Mouse (Mus musculus): ENCODE results near the gene Nuak2. TPM values are rescaled to one million over a fixed set of nuclear protein-coding genes. Genes with fewer than 3 reads are reported as not detected.

The Nuak2 gene
- polyA plus RNA-seq, 1 experiment from 2014 or later = 22.8 TPM

DNA sequence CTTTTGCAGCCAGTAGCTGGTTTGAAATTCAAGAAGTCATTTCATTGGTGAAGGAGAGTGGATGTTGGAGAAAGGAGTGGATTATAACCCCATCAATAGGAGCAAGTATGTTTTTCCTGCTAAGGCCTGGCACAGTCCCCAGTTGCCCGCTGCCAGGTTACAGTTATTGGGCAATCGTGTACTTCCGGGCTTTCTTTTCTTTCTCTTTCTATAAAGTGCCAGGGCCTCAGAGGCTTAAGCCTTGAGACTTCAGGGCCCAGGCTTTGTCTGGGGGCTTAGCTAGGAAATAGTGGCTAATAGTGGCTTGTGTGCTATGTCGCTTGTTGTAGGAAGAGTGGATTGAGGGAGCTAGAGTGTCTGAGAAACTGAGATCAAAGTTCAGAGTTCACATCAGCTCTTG lies 1.5 kb downstream of the Nuak2 start:
- 22% methylated on average over 4 of the region's 4 CpGs for WGBS
- peak overlapping the region; percentile 70 for H3K4me3 ChIP-seq

GRCm38 (mm10) chr1:132317894-132318863 lies 2.3 kb downstream of the Nuak2 start:
- Histone ChIP-seq H3K4me1 (peaks cover 66% of the 10 kb centered on the region), H3K4me3 (peak overlapping the region; percentile 70), H3K9me3 (no peaks in the 10 kb centered on the region), H3K36me3 (no peaks in the 10 kb centered on the region; the same call in 1 of the 2 replicates), H3K4me2 (replicated peaks) (peak overlapping the region; percentile 89), H3K9ac (peak overlapping the region; percentile 80), H3K27me3 (replicated peaks) (no peaks in the 10 kb centered on the region), H3K27ac (peak overlapping the region; percentile 54; the same call in 1 of the 2 replicates)
- no peak for ATAC-seq (ENCODE audit: low FRiP score, low read depth)
- 35% methylated on average over 8 of the region's 8 CpGs for WGBS

More for the DNA sequence above, 1.5 kb downstream of the Nuak2 start:
- Histone ChIP-seq H3K4me2 (replicated peaks) (peak overlapping the region; percentile 89), H3K27me3 (replicated peaks) (no peaks in the 10 kb centered on the region), H3K36me3 (no peaks in the 10 kb centered on the region; the same call in 1 of the 2 replicates), H3K9ac (peak overlapping the region; percentile 80), H3K9me3 (no peaks in the 10 kb centered on the region), H3K4me1 (peaks cover 58% of the 10 kb centered on the region), H3K27ac (no peak overlapping the region)
- no peak for ATAC-seq (ENCODE audit: low FRiP score, low read depth)

GRCm38 (mm10) chr1:132319242-132319641 lies 3.3 kb downstream of the Nuak2 start:
- Histone ChIP-seq H3K4me3 (no peak overlapping the region), H3K36me3 (no peaks in the 10 kb centered on the region; the same call in 1 of the 2 replicates), H3K9me3 (no peaks in the 10 kb centered on the region), H3K4me1 (peaks cover 73% of the 10 kb centered on the region), H3K27ac (peak overlapping the region; percentile 54; the same call in 1 of the 2 replicates), H3K9ac (no peak overlapping the region), H3K4me2 (replicated peaks) (peak overlapping the region; percentile 89), H3K27me3 (replicated peaks) (no peaks in the 10 kb centered on the region)
- ATAC-seq (ENCODE audit: low FRiP score, low read depth) = no peak; the same call in 1 of the 2 replicates
- 48% methylated on average over 5 of the region's 5 CpGs for WGBS

DNA sequence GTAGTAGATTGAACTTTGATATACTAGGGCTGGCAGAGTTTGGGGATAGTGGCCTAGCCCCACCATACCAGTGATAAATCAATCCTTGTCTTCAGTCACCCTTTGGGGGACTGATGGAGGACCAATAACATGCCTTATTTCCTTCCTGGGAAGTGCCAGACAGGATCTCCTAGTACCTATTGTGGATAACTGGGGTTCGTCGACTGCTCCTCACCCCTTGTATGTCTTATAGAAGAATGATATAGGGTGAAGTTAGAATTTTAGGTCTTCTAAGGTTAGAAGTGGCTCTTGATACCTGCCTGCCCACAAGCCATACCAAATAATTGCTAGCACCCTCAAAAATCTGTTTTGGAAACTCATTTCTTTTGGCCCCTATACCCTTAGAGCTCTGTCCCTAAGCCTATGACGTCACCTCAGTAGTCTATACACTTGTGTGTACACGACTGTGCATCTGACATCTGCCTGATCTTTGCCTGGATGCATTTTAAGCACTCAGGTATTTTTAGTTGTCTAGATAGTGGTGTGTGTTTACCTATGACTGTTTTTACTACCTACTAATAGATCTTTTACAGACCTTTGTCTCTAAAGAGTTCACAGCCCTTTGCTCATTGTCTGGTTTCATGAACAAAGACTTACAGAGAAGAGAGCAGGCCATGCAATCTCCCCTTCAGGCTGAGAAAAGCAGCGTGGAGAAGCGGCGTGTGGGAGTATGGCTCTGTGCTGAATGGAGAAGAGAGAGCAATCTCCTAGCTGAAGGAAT lies 6.1 kb downstream of the Nuak2 start:
- 26% methylated on average over 7 of the region's 7 CpGs for WGBS
- Histone ChIP-seq H3K4me3 (no peak overlapping the region), H3K4me2 (replicated peaks) (peak overlapping the region; percentile 38), H3K36me3 (peaks cover 12% of the 10 kb centered on the region; the same call in 1 of the 2 replicates), H3K27me3 (replicated peaks) (no peaks in the 10 kb centered on the region), H3K4me1 (peaks cover 83% of the 10 kb centered on the region), H3K9me3 (no peaks in the 10 kb centered on the region), H3K9ac (peak overlapping the region; percentile 33; the same call in 1 of the 2 replicates), H3K27ac (peak overlapping the region; percentile 89)
- no peak for ATAC-seq (ENCODE audit: low FRiP score, low read depth)

DNA sequence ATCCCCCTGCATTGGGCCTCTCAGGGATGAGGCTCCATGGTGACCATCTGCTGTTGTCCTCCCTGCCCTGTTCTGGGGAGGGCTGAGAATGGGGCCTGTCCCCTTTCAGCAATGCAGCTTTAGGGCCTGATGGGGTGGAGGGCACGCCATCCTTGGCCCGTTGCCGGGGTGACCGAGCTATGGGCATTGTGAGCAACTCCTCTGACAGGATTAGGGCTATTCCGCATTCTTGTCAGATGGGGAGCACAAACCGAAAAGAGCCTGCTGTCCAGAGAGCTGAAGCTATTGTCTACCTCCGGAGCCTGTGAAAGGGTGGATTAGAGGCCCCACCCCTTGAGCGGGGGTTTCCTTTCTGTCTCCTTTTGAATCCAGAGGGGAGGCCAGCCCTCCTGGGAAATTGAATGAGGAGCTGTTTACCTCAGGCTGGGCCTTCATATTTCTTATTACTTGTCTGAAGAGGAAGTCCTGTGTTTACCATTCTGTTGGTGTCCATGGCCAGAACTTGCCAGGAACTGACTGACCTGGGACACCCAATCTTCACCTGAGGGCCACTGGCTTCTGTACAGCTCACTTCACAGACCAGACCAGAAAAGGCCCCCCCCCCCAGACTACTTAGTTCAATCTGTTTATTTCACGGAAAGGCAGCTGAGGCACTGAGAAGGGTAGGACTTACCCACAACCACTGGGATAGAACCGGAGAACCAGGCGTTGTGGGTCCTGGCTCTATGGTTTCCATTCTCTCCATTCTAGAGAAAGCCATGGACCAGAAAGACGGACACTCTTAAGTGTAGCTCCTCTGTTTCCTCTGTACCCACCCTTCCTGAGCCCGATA lies 7.0 kb downstream of the Nuak2 start:
- ATAC-seq (ENCODE audit: low FRiP score, low read depth) = peak; percentile 88
- Histone ChIP-seq H3K9me3 (no peaks in the 10 kb centered on the region), H3K36me3 (peaks cover 18% of the 10 kb centered on the region; the same call in 1 of the 2 replicates), H3K9ac (peak overlapping the region; percentile 42), H3K4me3 (no peak overlapping the region), H3K4me2 (replicated peaks) (peak overlapping the region; percentile 38), H3K27ac (peak overlapping the region; percentile 89), H3K27me3 (replicated peaks) (no peaks in the 10 kb centered on the region), H3K4me1 (peaks cover 83% of the 10 kb centered on the region)
- 12% methylated on average over 13 of the region's 13 CpGs for WGBS

DNA sequence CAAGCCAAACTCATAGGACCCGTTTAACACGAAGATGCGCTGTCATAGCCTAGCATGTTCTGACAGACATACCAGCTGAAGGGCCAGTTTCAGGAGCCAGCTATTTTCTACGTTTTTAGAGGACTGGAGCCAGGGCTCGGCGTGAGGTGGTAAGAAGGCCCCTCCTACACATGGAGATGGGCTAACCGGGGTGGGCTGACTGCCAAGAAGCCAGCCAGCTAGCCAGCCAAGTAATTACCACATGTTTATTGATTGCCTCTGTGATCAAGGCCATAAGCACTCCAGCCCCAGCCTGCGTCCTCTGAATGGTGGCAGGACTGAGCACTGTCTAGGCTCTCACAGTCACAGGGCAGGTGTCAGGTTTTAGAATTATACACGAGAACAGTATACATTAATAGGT lies 10.9 kb downstream of the Nuak2 start:
- ATAC-seq (ENCODE audit: low FRiP score, low read depth) = peak; percentile 21
- H3K36me3 ChIP-seq = peaks cover 50% of the 10 kb centered on the region
- 51% methylated on average over 9 of the region's 9 CpGs for WGBS

GRCm38 (mm10) chr1:132327477-132327876 lies 11.6 kb downstream of the Nuak2 start:
- Histone ChIP-seq H3K9ac (no peak overlapping the region), H3K4me1 (peaks cover 63% of the 10 kb centered on the region), H3K9me3 (no peaks in the 10 kb centered on the region), H3K27ac (0 out of 2 replicates have a peak overlapping the region, but pooled peaks have one; percentile 27), H3K27me3 (replicated peaks) (no peaks in the 10 kb centered on the region), H3K4me3 (no peak overlapping the region), H3K36me3 (peaks cover 57% of the 10 kb centered on the region), H3K4me2 (replicated peaks) (no peak overlapping the region)
- 87% methylated on average over 17 of the region's 17 CpGs for WGBS
- no peak for ATAC-seq (ENCODE audit: low FRiP score, low read depth)

More for the DNA sequence above, 10.9 kb downstream of the Nuak2 start:
- no peaks in the 10 kb centered on the region for H3K27me3 ChIP-seq (replicated peaks)
- H3K9ac ChIP-seq = no peak overlapping the region
- H3K9me3 ChIP-seq = no peaks in the 10 kb centered on the region
- no peak overlapping the region for H3K4me3 ChIP-seq
- 0 out of 2 replicates have a peak overlapping the region, but pooled peaks have one; percentile 0 for H3K4me2 ChIP-seq (replicated peaks)
- peak overlapping the region; percentile 11; the same call in 1 of the 2 replicates for H3K27ac ChIP-seq
- peaks cover 63% of the 10 kb centered on the region for H3K4me1 ChIP-seq

GRCm38 (mm10) chr1:132328565-132328964 lies 12.6 kb downstream of the Nuak2 start:
- peaks cover 58% of the 10 kb centered on the region for H3K36me3 ChIP-seq
- 82% methylated on average over 3 of the region's 3 CpGs for WGBS
- H3K4me1 ChIP-seq = peaks cover 60% of the 10 kb centered on the region
- no peak overlapping the region for H3K9ac ChIP-seq
- no peak overlapping the region for H3K4me3 ChIP-seq
- no peak overlapping the region for H3K4me2 ChIP-seq (replicated peaks)
- no peaks in the 10 kb centered on the region for H3K27me3 ChIP-seq (replicated peaks)
- no peak for ATAC-seq (ENCODE audit: low FRiP score, low read depth)
- no peak overlapping the region for H3K27ac ChIP-seq
- no peaks in the 10 kb centered on the region for H3K9me3 ChIP-seq

DNA sequence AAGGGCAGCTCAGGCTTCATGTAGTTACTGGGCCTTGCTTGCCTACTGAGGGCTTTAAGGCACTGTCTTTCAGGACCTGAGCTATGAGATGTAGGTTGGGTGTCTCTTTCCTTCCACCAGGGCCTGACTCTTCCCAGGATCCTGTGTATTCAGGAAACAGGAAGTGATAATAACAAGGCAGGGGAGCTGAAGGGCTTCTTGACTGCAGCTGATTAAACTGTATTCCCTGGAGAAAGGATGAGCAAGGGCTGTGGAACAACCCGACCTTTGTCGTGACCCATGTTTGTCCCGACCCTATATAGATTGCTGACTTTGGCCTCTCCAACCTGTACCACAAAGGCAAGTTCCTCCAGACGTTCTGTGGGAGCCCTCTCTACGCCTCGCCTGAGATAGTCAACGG lies 13.7 kb downstream of the Nuak2 start:
- Histone ChIP-seq H3K27ac (no peak overlapping the region), H3K9ac (no peak overlapping the region), H3K4me1 (peaks cover 63% of the 10 kb centered on the region), H3K4me2 (replicated peaks) (no peak overlapping the region), H3K27me3 (replicated peaks) (no peaks in the 10 kb centered on the region), H3K36me3 (peaks cover 58% of the 10 kb centered on the region), H3K4me3 (no peak overlapping the region), H3K9me3 (no peaks in the 10 kb centered on the region)
- WGBS = 79% methylated on average over 7 of the region's 7 CpGs
- no peak for ATAC-seq (ENCODE audit: low FRiP score, low read depth)

DNA sequence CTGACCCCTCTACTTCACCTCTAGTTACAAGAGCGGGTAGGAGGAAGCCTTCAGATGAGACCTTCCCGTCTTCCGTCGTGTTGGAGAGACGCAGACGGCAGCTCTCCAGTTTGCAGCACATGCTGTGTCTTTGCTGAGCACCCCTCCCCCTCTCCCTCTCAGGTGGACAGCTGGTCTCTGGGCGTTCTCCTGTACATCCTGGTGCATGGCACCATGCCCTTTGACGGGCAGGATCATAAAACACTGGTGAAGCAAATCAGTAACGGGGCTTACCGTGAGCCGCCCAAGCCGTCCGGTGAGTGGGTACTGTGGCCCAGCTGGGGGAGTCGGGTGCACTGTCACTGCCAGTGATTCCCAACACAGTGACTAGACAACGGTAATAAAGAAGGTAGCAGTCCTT lies 14.5 kb downstream of the Nuak2 start:
- no peak overlapping the region for H3K4me2 ChIP-seq (replicated peaks)
- H3K4me3 ChIP-seq = no peak overlapping the region
- WGBS = 74% methylated on average over 15 of the region's 15 CpGs
- no peak overlapping the region for H3K9ac ChIP-seq
- no peak for ATAC-seq (ENCODE audit: low FRiP score, low read depth)
- no peaks in the 10 kb centered on the region for H3K9me3 ChIP-seq
- H3K4me1 ChIP-seq = peaks cover 66% of the 10 kb centered on the region
- H3K27me3 ChIP-seq (replicated peaks) = no peaks in the 10 kb centered on the region
- H3K27ac ChIP-seq = no peak overlapping the region
- peaks cover 56% of the 10 kb centered on the region for H3K36me3 ChIP-seq

GRCm38 (mm10) chr1:132331283-132331682 lies 15.4 kb downstream of the Nuak2 start:
- Histone ChIP-seq H3K27ac (no peak overlapping the region), H3K27me3 (replicated peaks) (no peaks in the 10 kb centered on the region), H3K9ac (no peak overlapping the region), H3K9me3 (no peaks in the 10 kb centered on the region), H3K36me3 (peaks cover 47% of the 10 kb centered on the region), H3K4me2 (replicated peaks) (no peak overlapping the region), H3K4me3 (no peak overlapping the region), H3K4me1 (peaks cover 62% of the 10 kb centered on the region)
- 88% methylated on average over 17 of the region's 17 CpGs for WGBS
- ATAC-seq (ENCODE audit: low FRiP score, low read depth) = no peak
